Mouse (Mus musculus): ENCODE measurements around the gene Gm21834. TPM values are rescaled to one million over a fixed set of nuclear protein-coding genes. Genes with fewer than 3 reads are reported as not detected.
A peak's percentile ranks its signal among the peaks of the same experiment; 100 is the strongest.

Gene Gm21834
- polyA plus RNA-seq (2015; fragmentation: Nextera tagmentation; extraction: Ambion mirVana), result not detected in 2 replicates

DNA sequence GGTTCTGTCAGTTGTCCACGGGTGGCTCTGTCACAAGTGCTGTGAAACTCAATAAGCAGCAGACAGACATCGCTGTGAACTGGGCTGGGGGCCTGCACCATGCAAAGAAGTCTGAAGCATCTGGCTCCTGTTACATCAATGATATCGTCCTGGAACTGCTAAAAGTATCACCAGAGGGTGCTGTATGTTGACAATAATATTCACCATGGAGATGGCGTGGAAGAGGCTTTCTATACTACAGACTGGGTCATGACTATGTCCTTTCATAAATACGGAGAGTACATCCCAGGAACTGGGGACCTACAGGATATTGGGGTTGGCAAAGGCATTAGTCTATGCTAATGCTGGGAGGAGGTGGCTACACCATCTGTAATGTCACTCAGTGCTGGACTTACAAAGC is at the start of gene Gm21834:
Gm21834 (minus strand) TSS at position 101 of the 400 bp plus-strand sequence.
- H3K27me3 ChIP-seq (ENCODE audit: control insufficient read depth, insufficient read depth, low read length), result no peaks in the 10 kb centered on the region
- no peak within 1 kb of the TSS for H3K4me3 ChIP-seq (replicated peaks; ENCODE audit: low read length)
- no peak within 1 kb of the TSS for H3K27ac ChIP-seq (ENCODE audit: low read length)
- H3K9ac ChIP-seq (ENCODE audit: low read length), result no peak within 1 kb of the TSS
- H3K36me3 ChIP-seq (ENCODE audit: control insufficient read depth, insufficient read depth, low read length), result no peaks in the 10 kb centered on the region
- ATAC-seq (ENCODE audit: insufficient read depth, low FRiP score), result no peak
- H3K9me3 ChIP-seq (replicated peaks; ENCODE audit: control insufficient read depth, low read length), result no peaks in the 10 kb centered on the region
- no peaks in the 10 kb centered on the region for H3K4me1 ChIP-seq (ENCODE audit: control insufficient read depth, insufficient read depth, low read length)
- H3K4me2 ChIP-seq (ENCODE audit: low read depth, low read length), result no peak within 1 kb of the TSS
- WGBS, result 77% methylated on average over 5 of the region's 5 CpGs

- no peaks in the 10 kb centered on the region for H3K27me3 ChIP-seq (ENCODE audit: control insufficient read depth, insufficient read depth, low read length)
- H3K27ac ChIP-seq (ENCODE audit: low read length), result no peak overlapping the region
- H3K9ac ChIP-seq (ENCODE audit: low read length), result no peak overlapping the region
- no peak for ATAC-seq (ENCODE audit: insufficient read depth, low FRiP score)
- no peaks in the 10 kb centered on the region for H3K4me1 ChIP-seq (ENCODE audit: control insufficient read depth, insufficient read depth, low read length)
- no peak overlapping the region for H3K4me2 ChIP-seq (ENCODE audit: low read depth, low read length)
- no peak overlapping the region for H3K4me3 ChIP-seq (replicated peaks; ENCODE audit: low read length)
- H3K36me3 ChIP-seq (ENCODE audit: control insufficient read depth, insufficient read depth, low read length), result no peaks in the 10 kb centered on the region
- WGBS, result 79% methylated on average over 1 of the region's 1 CpGs
- no peaks in the 10 kb centered on the region for H3K9me3 ChIP-seq (replicated peaks; ENCODE audit: control insufficient read depth, low read length)
These were observed 46.3 kb upstream of the Gm21834 start for GRCm38 (mm10) chr17:57788161-57788799.

- no peak overlapping the region for H3K4me3 ChIP-seq (replicated peaks; ENCODE audit: low read length)
- no peak overlapping the region for H3K27ac ChIP-seq (ENCODE audit: low read length)
- no peaks in the 10 kb centered on the region for H3K4me1 ChIP-seq (ENCODE audit: control insufficient read depth, insufficient read depth, low read length)
- no peak for ATAC-seq (ENCODE audit: insufficient read depth, low FRiP score)
- H3K4me2 ChIP-seq (ENCODE audit: low read depth, low read length), result no peak overlapping the region
- no peaks in the 10 kb centered on the region for H3K27me3 ChIP-seq (ENCODE audit: control insufficient read depth, insufficient read depth, low read length)
- H3K9me3 ChIP-seq (replicated peaks; ENCODE audit: control insufficient read depth, low read length), result no peaks in the 10 kb centered on the region
- 17% methylated on average over 4 of the region's 4 CpGs for WGBS
- no peaks in the 10 kb centered on the region for H3K36me3 ChIP-seq (ENCODE audit: control insufficient read depth, insufficient read depth, low read length)
- H3K9ac ChIP-seq (ENCODE audit: low read length), result no peak overlapping the region
These were observed 28.9 kb upstream of the Gm21834 start for GRCm38 (mm10) chr17:57770904-57771303.

GRCm38 (mm10) chr17:57768622-57769610 is 26.9 kb upstream of the Gm21834 start, which contains the start of gene Cntnap5c:
Cntnap5c (plus strand) TSS chr17:57769570.
- H3K27ac ChIP-seq (ENCODE audit: low read length), result no peak within 1 kb of the TSS
- H3K4me3 ChIP-seq (replicated peaks; ENCODE audit: low read length), result no peak within 1 kb of the TSS
- 18% methylated on average over 26 of the region's 26 CpGs for WGBS
- H3K9ac ChIP-seq (ENCODE audit: low read length), result no peak within 1 kb of the TSS
- peak; percentile 88 for ATAC-seq (ENCODE audit: insufficient read depth, low FRiP score)
- no peak within 1 kb of the TSS for H3K4me2 ChIP-seq (ENCODE audit: low read depth, low read length)
- H3K27me3 ChIP-seq (ENCODE audit: control insufficient read depth, insufficient read depth, low read length), result no peaks in the 10 kb centered on the region
- H3K9me3 ChIP-seq (replicated peaks; ENCODE audit: control insufficient read depth, low read length), result no peaks in the 10 kb centered on the region
- no peaks in the 10 kb centered on the region for H3K36me3 ChIP-seq (ENCODE audit: control insufficient read depth, insufficient read depth, low read length)
- H3K4me1 ChIP-seq (ENCODE audit: control insufficient read depth, insufficient read depth, low read length), result no peaks in the 10 kb centered on the region

DNA sequence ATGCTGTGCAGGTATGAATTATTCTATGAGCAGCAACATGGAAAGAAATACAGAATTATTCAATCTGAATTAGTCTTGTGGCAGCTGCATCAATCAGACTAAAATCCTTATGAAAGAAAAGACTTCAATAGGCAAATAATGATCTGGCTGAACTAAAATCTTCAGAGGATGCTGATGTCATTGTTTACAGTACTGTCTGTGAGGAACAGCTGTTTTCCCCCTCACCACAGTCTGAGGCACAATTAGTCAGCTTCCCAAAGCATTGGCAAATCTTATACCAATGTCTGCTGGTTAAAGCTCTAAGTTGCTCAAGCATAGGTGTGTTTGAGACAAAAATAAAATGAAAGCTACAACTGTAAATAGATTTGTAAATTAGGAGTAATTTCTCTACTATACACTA is 25.3 kb upstream of the Gm21834 start:
- Histone ChIP-seq H3K27me3 (ENCODE audit: control insufficient read depth, insufficient read depth, low read length) (no peaks in the 10 kb centered on the region), H3K36me3 (ENCODE audit: control insufficient read depth, insufficient read depth, low read length) (no peaks in the 10 kb centered on the region), H3K4me1 (ENCODE audit: control insufficient read depth, insufficient read depth, low read length) (no peaks in the 10 kb centered on the region), H3K4me3 (replicated peaks; ENCODE audit: low read length) (no peak overlapping the region), H3K9me3 (replicated peaks; ENCODE audit: control insufficient read depth, low read length) (no peaks in the 10 kb centered on the region), H3K9ac (ENCODE audit: low read length) (no peak overlapping the region), H3K27ac (ENCODE audit: low read length) (no peak overlapping the region), H3K4me2 (ENCODE audit: low read depth, low read length) (no peak overlapping the region)
- ATAC-seq (ENCODE audit: insufficient read depth, low FRiP score), result no peak

DNA sequence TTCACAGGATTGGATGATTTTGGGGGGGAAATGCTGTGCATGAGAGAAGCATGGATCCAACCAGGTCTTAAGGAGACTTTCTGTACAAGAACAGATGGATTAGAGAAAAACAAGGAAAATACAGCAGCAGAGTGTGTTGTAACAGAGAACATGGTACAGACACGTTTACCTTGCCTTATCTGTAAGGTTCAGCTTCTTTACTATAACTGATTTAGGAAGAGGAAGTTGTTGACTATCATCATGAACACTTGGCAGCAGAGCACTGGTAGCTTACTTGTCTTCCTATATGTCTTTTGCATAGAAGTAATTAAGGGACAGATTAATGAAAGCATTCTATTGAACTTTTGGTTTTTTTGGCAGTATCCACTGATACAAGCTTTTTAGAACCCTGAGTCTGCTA is 16.0 kb upstream of the Gm21834 start:
- H3K27ac ChIP-seq (ENCODE audit: low read length), result no peak overlapping the region
- no peak overlapping the region for H3K9ac ChIP-seq (ENCODE audit: low read length)
- no peaks in the 10 kb centered on the region for H3K36me3 ChIP-seq (ENCODE audit: control insufficient read depth, insufficient read depth, low read length)
- H3K4me3 ChIP-seq (replicated peaks; ENCODE audit: low read length), result no peak overlapping the region
- 52% methylated on average over 1 of the region's 1 CpGs for WGBS
- no peaks in the 10 kb centered on the region for H3K27me3 ChIP-seq (ENCODE audit: control insufficient read depth, insufficient read depth, low read length)
- ATAC-seq (ENCODE audit: insufficient read depth, low FRiP score), result no peak
- H3K4me2 ChIP-seq (ENCODE audit: low read depth, low read length), result no peak overlapping the region
- H3K9me3 ChIP-seq (replicated peaks; ENCODE audit: control insufficient read depth, low read length), result no peaks in the 10 kb centered on the region
- H3K4me1 ChIP-seq (ENCODE audit: control insufficient read depth, insufficient read depth, low read length), result no peaks in the 10 kb centered on the region

- Histone ChIP-seq H3K4me1 (ENCODE audit: control insufficient read depth, insufficient read depth, low read length) (no peaks in the 10 kb centered on the region), H3K27ac (ENCODE audit: low read length) (no peak overlapping the region), H3K4me2 (ENCODE audit: low read depth, low read length) (no peak overlapping the region), H3K36me3 (ENCODE audit: control insufficient read depth, insufficient read depth, low read length) (no peaks in the 10 kb centered on the region), H3K9me3 (replicated peaks; ENCODE audit: control insufficient read depth, low read length) (no peaks in the 10 kb centered on the region), H3K27me3 (ENCODE audit: control insufficient read depth, insufficient read depth, low read length) (no peaks in the 10 kb centered on the region), H3K4me3 (replicated peaks; ENCODE audit: low read length) (no peak overlapping the region), H3K9ac (ENCODE audit: low read length) (no peak overlapping the region)
- no peak; the same call in 1 of the 2 replicates for ATAC-seq (ENCODE audit: insufficient read depth, low FRiP score)
- WGBS, result 53% methylated on average over 3 of the region's 3 CpGs
These were observed 47.2 kb downstream of the Gm21834 start for GRCm38 (mm10) chr17:57694791-57695190.
